Mouse (Mus musculus) v-Abl transformed pro-B cells (cell line): Measurements from ENCODE around the gene Tspan3.

ENCODE experiments used
- in situ Hi-C, 2 experiments: fragments of 400-800 bp; cut with MboI; formaldehyde crosslinking; loops; one replicate each; pipeline ENCODE4 v1.15.1; 2025; ENCODE audit not compliant: unreplicated experiment in 2 of 2

Tspan3 gene

DNA sequence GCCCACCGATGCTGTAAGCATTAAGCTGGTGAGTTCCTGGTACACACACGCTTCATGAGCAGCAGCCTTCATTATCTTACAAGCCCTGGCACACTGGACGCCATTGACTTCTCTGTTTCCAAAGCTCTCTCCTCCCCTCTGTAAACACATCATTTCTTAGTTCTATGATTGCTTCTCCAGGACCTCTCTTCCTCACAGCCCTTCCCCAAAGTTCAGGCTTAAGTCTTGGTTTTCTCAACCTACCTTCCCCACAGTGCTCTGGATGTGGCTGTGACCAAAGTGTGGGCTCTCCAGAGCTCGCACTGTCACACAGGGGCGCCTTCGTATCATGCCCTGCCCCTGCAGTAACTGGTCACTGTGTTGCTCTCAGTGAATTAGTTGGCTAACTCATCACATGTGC is at the start of gene Tspan3:
TSS of gene Tspan3 (minus strand) at position 101 of the 400 bp plus-strand sequence.
- in situ Hi-C loops, result no loop called here

DNA sequence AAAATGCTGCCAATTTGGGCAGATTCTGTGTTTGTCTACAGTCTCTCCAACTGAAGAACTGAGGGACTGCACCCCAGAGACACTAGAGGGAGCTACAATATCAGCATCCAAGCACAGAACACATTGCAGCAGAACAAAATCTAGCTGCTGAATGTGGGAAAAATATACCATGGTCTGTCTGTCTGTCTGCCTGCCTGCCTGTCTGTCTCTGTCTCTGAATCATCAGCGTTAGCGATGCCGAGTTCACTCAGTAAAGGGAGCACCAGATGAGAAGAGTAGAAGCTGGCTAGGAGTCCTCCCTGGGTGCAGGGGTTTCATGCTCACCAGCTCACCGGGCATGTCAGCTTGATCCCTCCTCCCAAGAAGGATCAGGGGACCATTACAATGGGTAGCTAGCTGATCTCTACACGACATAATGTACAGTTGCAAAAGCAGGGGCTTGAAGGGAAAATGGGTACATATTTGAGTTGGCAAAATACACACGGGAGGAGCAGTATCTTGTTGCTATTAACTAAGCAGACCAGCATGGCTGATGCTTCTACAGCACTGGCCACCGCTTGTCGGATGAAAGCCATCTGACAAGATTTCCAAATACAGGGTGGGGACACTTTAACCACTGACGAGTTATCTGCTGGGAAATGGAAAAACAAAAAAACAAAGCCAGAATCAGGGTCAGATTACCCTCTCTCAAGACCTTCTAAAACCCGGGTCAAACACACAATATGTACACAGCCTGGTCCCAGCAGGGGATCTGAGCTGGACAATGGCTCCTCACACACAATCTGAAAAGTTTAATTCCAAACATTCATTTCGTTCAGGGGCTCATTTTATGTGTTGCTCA is 48.4 kb upstream of the Tspan3 start:
- in situ Hi-C loops, result loop anchor here (5.0 to 10.0 kb wide), 2 partner anchors 291 to 339 kb away; no protein-coding TSS in a partner anchor

DNA sequence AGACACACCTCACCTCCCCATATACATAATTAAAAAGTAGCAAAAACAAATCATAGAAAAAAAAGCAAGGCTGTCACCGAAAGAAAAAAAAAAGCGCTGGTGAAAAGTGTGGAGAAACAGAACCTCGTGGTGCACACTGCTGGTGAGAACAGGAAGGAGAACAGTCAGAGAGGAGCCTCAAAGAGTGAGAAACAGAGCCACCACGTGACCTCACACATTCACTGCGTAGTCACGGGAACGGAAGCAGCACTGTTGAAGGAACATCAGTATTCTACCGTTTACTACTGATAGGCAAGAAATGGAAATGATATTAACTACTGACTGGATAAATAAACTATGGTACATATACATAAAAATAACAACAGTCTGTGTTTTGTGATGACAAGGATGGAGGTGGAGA is 43.5 kb upstream of the Tspan3 start:
- in situ Hi-C loops, result no loop called here

DNA sequence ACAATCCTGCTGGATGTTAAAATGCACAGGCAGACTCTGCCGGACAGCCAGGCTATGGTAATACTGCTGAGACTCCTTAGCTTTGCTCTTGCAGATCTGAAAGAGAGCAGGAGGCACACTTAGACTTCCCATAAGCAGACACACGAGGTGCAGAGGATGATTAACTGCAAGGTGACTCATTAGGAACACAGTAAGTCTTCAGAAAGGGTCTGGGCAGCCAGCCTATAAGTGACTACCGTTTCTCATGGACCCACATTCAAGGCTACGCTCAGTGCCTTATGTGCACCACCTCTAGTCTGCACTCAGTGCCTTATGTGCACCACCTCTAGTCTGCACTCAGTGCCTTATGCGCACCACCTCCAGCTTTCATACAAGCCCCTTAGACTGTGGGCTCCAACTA is 42.2 kb upstream of the Tspan3 start:
- in situ Hi-C loops, result no loop called here

DNA sequence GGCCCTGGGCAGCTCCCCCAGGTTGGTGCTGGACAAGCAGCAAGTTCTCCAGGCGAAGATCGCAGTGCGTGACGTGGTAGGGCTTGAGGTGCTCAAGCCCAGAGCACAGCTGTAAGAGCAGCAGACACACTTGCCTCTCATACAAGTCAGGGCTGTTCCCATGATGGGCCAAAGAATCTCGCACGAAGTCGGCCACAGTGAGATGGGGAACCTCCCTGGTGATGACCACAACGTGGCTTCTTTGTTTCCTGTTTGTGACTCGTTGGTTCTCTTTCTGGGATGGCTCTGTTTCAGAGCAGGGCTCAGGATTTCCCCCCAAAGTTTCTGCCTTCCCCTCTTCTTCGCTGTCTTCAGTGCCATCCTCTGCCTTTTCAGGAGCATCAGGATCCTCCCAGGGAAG is 41.8 kb upstream of the Tspan3 start:
- in situ Hi-C loops, result no loop called here

DNA sequence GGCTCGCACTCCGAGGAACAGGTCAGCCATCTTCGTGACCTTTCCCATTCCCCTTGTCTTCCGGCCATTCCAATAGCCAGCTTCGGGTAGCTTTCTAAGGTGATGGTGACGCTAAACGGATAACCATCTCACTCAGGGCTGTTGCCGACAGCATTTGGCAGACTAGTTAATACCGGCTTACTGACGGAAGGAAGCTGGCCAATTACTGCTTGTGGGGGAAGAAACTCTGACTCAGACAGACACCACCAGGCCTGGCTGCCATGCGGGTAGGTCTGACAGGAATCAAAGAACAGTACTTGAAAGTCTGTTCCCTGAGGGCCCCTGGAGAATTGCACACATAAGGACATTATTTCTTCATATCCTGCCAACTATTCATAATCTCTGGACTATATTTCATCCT is 40.1 kb upstream of the Tspan3 start:
- in situ Hi-C loops, result no loop called here

DNA sequence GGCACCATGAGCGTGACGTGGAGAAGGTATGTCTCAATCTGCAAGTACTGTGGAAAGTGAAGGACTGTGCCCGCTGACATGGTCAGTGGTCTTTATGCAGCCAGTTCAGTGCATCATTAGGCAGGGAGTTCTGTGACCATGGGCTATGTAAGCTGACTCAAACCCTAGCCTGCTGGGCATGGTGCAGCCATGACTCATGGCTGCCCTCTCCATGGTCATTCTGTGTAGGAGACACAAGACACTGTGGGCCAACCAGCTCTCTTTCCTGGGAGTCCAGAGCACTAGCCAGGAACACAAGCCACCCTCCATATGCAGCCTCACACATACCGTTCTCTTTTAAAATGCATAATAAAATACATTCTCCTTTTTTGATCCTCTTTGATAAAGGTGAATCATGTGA is 39.0 kb upstream of the Tspan3 start:
- in situ Hi-C loops, result no loop called here

DNA sequence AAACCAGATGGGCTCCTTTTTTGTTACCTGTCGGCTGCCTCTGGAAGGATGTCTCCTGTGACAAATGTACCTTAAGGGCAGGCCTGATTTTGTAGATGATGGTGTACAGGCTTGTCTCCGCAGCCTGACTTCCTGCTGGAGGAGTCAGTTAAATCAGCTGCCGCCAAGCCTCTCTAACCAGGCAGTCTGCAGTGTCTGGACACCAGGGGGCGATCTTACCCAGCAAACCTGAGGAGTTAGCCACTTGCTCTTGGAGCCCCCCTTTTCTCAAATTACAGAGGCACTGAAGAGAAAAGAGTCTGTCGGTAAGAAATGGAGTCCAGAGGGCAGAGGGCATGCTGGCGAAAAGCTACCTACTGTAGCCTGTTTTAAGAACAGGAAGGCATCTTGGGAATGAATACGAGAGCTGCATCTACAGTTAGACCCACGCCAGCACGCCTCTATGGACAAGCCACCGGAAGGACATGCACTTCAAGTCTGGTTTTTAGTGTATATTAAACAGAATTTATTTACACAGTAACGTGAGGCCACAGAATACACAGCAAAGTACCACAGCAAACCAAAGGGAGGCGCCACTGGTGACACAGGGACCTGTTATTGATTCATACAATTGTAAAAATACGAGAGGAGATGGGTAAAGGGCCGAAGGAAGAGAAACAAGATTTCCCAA is 35.5 kb upstream of the Tspan3 start:
- in situ Hi-C loops, result no loop called here

DNA sequence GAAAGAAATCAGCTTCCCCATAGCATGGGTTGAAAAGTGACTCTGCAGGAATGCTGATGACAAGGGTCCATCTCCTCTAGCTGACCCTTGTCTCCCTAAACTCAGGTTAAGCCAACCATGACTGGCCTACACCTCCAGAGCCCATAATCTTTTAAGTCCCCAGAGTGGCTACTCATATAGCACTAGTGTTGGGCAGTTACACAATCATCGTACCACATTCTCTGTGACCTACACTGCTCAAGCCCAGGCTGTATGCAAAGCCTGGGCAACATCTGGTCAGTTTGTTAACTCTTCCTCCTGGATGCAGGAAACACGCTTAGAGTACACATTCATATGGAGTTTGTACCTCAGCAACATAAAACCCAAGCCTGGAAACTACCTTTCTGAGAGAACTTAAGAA is 34.9 kb upstream of the Tspan3 start:
- in situ Hi-C loops, result no loop called here

DNA sequence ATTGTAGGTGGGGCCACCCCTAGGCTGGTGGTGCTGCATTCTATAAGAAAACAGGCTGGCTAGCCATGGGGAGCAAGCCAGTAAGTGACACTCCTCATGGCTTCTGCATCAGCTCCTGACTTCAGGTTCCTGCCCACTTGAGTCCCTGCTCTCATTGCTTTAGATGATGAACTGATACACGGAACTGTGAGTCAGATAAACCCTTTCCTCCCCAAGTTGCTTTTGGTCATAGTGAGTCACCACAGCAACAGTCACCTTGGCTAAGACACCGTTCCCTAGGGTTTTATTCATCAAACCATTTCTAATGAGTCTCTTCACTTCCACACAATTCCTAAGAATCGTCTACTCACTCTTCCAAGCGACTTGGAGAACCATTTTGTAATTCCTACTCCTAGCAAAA is 31.6 kb upstream of the Tspan3 start:
- in situ Hi-C loops, result loop anchor here (10.0 to 25.0 kb wide), 2 partner anchors 640 to 648 kb away; no protein-coding TSS in a partner anchor

DNA sequence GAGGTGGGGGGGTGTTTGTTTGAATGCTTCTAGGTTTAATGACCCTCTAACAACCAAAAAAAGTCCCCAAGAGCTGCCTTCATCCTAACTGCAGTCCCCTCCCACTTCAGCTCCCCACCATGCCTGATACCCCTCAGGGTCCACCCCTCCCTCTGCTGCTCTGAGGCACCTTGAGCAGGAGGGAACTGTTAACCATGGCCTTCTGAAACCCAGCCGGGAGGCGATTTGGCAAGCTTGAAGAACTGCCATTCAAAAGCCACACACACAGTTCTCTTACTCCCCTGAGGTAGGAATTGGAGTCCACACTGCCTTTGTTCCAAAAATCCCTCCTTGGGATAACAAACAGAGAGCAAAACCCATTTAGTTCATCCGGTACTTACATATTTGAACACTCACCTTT is 29.9 kb upstream of the Tspan3 start:
- in situ Hi-C loops, result loop anchor here (10.0 to 25.0 kb wide), 2 partner anchors 642 to 650 kb away; no protein-coding TSS in a partner anchor

DNA sequence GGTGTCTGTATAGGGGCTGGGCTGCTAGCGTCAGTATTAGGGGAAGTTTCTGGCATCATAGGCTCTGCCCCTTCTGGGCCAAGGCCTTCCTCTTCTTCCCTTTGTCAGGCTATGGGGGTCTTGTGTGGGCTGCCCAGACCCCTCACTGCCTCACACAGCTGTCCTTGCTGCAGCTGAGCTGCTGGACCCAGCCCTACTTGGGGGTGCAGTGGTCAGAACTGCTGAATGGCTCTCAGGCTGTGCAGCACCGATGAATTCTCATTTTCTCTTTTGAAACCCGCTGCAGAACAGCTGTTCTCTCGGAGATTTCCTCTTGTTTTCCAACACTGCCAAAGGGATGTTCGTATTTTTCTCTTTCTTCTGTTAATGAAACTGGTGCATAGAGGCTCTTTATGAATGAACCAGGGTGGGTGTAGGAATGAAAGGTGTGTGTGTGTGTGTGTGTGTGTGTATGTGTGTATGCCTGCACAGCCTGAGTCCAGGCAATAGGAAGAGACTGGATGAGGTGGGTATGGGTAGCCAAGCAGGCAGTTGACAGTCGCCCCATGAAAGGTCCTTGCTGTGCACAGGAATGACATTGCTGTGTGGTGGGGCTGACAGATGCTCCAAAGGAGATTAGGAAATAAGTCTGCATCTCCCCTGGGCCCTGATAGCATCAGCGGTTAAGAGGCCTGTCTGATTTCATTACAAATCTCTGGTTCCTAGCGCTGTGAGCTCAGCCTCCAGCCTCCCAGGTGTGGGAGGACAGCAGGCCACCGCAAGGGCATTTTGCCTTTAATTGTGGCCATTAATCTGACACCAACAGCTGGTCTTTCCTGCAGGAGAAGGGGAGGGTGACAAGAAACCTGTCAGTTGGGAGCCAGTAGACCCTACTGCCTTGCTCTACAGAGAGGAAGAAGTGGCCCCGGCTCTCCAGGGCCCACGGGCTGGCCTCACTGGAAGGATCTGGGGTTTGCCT is 26.5 kb upstream of the Tspan3 start:
- in situ Hi-C loops, result loop anchor here (10.0 to 25.0 kb wide), 2 partner anchors 646 to 653 kb away; no protein-coding TSS in a partner anchor

DNA sequence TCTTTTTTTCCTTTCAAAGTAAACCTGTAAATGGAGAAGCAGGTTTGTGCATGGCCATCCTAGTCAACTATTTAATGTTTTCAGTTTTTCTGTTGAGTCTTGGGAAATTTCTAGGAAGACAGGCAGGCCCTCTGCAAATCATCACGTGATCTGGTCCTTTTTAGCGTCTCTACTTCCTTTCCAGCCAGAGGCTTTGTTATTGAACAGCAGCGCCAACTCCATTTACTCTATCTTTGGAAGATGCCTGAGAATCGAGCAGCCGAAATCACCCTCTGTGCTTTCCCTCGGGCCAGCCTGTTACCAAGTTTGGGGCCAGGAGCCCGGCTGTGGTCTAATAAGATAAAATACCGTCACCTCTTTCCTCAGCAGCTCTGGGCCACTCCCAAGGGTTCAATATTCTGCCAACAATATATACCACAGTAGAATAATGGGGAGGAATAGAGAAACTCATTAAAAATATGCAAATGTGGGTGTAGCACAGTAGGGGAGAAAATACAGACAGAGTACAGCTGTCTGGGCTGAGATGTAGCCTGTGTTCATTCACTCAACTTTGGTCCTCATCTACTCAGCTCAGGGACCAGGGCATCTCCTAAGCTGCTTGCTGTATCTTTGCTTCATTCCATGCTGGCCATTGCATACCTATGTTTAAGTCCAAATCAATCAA is 15.0 kb upstream of the Tspan3 start:
- in situ Hi-C loops, result loop anchor here in 1 of 2 experiments (25.0 kb wide), 1 partner anchor 657 kb away; no protein-coding TSS in a partner anchor

DNA sequence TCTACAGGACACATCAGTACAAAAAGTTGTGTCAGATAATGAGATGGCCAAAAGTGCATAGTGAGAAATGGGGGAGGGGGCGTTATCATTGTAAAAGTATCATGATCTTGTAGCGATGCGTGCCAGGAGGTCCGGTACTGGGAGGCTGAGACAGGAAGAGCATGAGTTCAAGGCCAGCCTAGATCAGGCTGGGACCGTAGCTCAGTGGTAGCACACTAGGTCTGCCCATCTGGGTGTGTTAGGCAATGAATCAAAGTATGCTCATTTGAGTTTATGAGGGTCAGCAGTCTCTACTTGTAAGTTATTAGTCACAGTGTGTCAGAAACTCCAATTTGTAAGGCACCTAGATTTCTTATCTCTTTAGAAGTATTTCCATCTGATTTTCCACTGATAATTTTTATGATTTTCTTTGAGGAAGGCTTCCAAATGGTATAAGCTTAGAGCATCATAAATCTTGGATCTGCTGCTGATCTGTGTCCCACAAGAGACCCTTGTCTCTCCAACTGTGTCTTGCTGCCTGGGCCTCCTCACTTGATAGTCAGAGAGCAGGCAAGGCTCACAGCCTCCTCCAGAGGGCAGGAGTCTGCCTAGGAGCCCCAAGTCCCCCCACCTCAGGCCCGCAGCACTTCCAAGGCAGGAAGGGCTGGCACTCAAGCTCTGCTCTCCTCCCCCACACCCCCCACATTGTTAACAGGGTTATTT is 14.3 kb upstream of the Tspan3 start:
- in situ Hi-C loops, result loop anchor here in 1 of 2 experiments (25.0 kb wide), 1 partner anchor 658 kb away; no protein-coding TSS in a partner anchor

DNA sequence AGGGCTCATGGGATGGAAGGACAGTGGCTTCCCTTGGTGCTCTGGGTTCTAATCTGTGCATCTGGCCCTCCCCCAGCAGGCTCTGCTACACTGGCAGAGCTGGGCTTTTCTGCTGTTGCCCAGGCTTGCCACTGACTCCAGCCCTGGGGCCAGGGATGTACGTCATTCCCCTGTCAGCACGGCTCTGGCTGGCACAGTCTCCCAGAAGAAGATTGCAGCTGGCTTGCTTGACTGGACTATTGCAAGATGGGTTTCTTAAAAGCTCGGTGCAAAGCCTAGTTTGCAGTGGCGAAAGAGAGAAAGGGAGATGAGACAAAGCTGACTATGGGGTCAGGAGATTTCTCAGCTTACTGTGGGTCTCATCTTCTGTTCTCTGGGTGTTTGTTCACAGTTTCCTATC is 12.1 kb upstream of the Tspan3 start:
- in situ Hi-C loops, result loop anchor here in 1 of 2 experiments (25.0 kb wide), 1 partner anchor 660 kb away; no protein-coding TSS in a partner anchor

DNA sequence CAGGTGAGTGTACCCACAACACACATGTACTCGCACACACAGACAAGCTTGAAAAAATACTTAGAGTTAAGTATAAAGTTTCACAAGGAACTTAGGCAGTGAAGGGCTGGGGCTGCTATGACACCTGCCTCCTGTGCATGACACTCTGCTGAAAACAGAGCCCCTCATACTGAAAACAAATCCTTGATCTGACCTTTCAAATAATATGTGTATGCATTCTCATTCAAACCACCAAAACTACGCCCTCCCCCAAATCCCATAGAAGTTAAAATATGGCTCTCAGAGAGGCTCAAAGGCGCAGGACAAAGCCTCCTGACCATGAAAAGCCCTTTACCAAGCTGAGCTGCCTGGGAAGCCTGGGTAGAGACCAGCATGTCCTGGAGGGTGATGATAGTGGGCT is 10.0 kb upstream of the Tspan3 start:
- in situ Hi-C loops, result loop anchor here in 1 of 2 experiments (25.0 kb wide), 1 partner anchor 662 kb away; no protein-coding TSS in a partner anchor

DNA sequence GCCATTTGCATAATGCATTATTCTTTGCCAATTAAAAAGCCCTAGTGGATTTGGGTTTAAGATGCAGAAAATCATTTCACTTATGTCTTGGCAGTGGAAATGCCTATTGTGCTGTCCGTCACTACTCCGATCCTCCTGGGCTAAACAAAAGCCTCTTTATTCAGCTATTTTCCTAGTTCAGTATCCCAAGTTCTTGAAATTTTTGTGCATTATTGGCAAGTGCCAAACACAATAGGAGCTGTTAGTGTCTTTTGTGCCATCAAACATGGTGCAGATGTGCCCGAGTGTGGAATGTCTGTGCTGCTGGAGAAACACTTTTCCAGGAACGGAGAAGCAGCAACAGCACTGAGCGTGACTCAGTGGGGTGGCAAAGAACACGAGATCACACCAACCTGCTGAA is 2.4 kb upstream of the Tspan3 start:
- in situ Hi-C loops, result no loop called here

DNA sequence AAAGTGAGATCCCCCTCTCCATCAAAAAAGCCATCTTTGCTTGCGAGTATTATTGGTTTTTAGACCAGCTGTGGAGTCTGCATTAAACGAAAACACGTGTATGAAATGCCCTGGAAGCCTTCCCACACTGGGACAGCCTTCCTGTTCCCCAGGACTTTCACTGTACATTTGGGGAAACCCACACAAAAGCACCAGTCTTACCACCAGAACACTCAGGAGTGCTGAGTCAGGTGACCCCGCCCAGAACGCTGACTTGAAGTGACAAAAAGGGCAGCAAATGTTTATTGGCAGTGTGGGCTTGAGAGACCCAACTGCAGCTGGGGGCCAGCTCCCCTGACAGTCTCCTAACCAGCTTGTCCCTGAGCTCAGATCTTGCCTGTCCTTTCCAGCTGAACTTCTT is 884 bp upstream of the Tspan3 start:
- in situ Hi-C loops, result no loop called here
